Mouse (Mus musculus) G1E (cell line): Measurements from ENCODE around the gene Pde10a. TPM values are rescaled to one million over a fixed set of nuclear protein-coding genes. Genes with fewer than 3 reads are reported as not detected.

Experiments used
- ATAC-seq: 2 replicates; pipeline ENCODE4 v1.8.0; 2016; ENCODE audit warnings: mild to moderate bottlenecking; ENCODE audit not compliant: insufficient number of reproducible peaks, poor library complexity, low FRiP score, severe bottlenecking; ENCODE audit errors: extremely low read depth
- DNase-seq: peaks from one replicate; pipeline ENCODE4 v3.0.0; 2012; ENCODE audit warnings: low spot score
- H3K27me3 ChIP-seq: 2 replicates; pipeline ENCODE4 v1.6.1; 2012; ENCODE audit warnings: mild to moderate bottlenecking, low read length, inconsistent platforms; ENCODE audit not compliant: insufficient read depth
- H3K36me3 ChIP-seq: replicated peaks from 2 replicates; pipeline ENCODE3; 2012; ENCODE audit warnings: mild to moderate bottlenecking, inconsistent platforms
- H3K4me1 ChIP-seq: 2 replicates; pipeline ENCODE4 v1.6.1; 2012; ENCODE audit warnings: low read depth, low read length, inconsistent platforms, mixed read lengths; ENCODE audit not compliant: insufficient read depth
- H3K4me3 ChIP-seq: 2 replicates; pipeline ENCODE4 v1.5.1; 2012; ENCODE audit warnings: low read depth, mild to moderate bottlenecking, inconsistent platforms, low read length, moderate library complexity, mixed read lengths
- H3K9me3 ChIP-seq: replicated peaks from 2 replicates; pipeline ENCODE4 v1.6.1; 2012; ENCODE audit warnings: inconsistent platforms
- CTCF ChIP-seq: IDR thresholded peaks from 2 replicates; pipeline ENCODE4 v1.5.1; 2012; ENCODE audit warnings: low read depth, low read length, inconsistent platforms, mixed read lengths
- GATA1 ChIP-seq: IDR thresholded peaks from 2 replicates; pipeline ENCODE4 v1.6.1; 2012; ENCODE audit warnings: borderline replicate concordance, low read length, inconsistent platforms, mixed read lengths
- GATA2 ChIP-seq: IDR thresholded peaks from 2 replicates; pipeline ENCODE4 v1.6.1; 2012; ENCODE audit warnings: low read depth, low read length, inconsistent platforms, borderline replicate concordance
- POLR2AphosphoS5 ChIP-seq: IDR thresholded peaks from 2 replicates; pipeline ENCODE4 v1.6.1; 2012; ENCODE audit warnings: low read depth, low read length, inconsistent platforms; ENCODE audit not compliant: insufficient replicate concordance
- TAL1 ChIP-seq: conservative IDR thresholded peaks from 2 replicates; pipeline ENCODE4 v1.6.1; 2012; ENCODE audit warnings: low read depth, low read length, inconsistent platforms, mixed read lengths
- polyA plus RNA-seq: library from polyadenylated mRNA; stranded (reverse); fragments of >175 nt; gene quantifications from 2 replicates; pipeline ENCODE4 v1.2.3, GENCODE M21; 2012
- total RNA-seq, 2 experiments: library from RNA; stranded (forward) in 1 of 2; stranded (reverse) in 1 of 2; fragments of 200-1000 nt in 1 of 2; fragments of >200 nt in 1 of 2; fragmentation: Nextera tagmentation in 1 of 2; gene quantifications; 2 replicates each; pipeline ENCODE4 v1.2.3; 2014 to 2017

Gene Pde10a
- total and polyA plus RNA-seq, 3 experiments = 0.27 to 0.83 TPM; not detected in 1

GRCm38 (mm10) chr17:8838252-8838651 is 313.1 kb downstream of the Pde10a start:
- Histone ChIP-seq H3K4me1 (no peaks in the 10 kb centered on the region), H3K36me3 (no peaks in the 10 kb centered on the region), H3K27me3 (0 out of 2 replicates have a peak, but pooled peaks cover 2% of the 10 kb centered on the region), H3K9me3 (peaks cover 20% of the 10 kb centered on the region), H3K4me3 (no peak overlapping the region)
- ATAC-seq = no peak
- TF ChIP-seq POLR2AphosphoS5 (no peak), GATA1 (no peak), TAL1 (no peak), CTCF (no peak), GATA2 (no peak)
- no peak for DNase-seq

- peaks cover 20% of the 10 kb centered on the region for H3K9me3 ChIP-seq
- ATAC-seq = no peak
- no peak overlapping the region for H3K4me3 ChIP-seq
- DNase-seq = no peak
- H3K27me3 ChIP-seq = no peaks in the 10 kb centered on the region
- H3K36me3 ChIP-seq = no peaks in the 10 kb centered on the region
- TF ChIP-seq GATA2 (no peak), TAL1 (no peak), POLR2AphosphoS5 (no peak), CTCF (no peak), GATA1 (no peak)
- no peaks in the 10 kb centered on the region for H3K4me1 ChIP-seq
Observed at GRCm38 (mm10) chr17:8839237-8840011, 314.3 kb downstream of the Pde10a start.

GRCm38 (mm10) chr17:8841094-8841493 is 315.9 kb downstream of the Pde10a start:
- DNase-seq = no peak
- ATAC-seq = no peak
- Histone ChIP-seq H3K36me3 (no peaks in the 10 kb centered on the region), H3K27me3 (no peaks in the 10 kb centered on the region), H3K4me1 (no peaks in the 10 kb centered on the region), H3K4me3 (no peak overlapping the region), H3K9me3 (peaks cover 19% of the 10 kb centered on the region)
- TF ChIP-seq TAL1 = no peak
- TF ChIP-seq POLR2AphosphoS5 = no peak
- TF ChIP-seq GATA1 = no peak
- no peak for TF ChIP-seq GATA2
- TF ChIP-seq CTCF = no peak

GRCm38 (mm10) chr17:8841897-8842540 is 316.8 kb downstream of the Pde10a start:
- DNase-seq (no peak), ATAC-seq (no peak)
- TF ChIP-seq TAL1 (no peak), POLR2AphosphoS5 (no peak), GATA2 (no peak), CTCF (no peak), GATA1 (no peak)
- no peak overlapping the region for H3K4me3 ChIP-seq
- H3K36me3 ChIP-seq = no peaks in the 10 kb centered on the region
- H3K27me3 ChIP-seq = no peaks in the 10 kb centered on the region
- H3K4me1 ChIP-seq = no peaks in the 10 kb centered on the region
- H3K9me3 ChIP-seq = peaks cover 12% of the 10 kb centered on the region

- Histone ChIP-seq H3K9me3 (peaks cover 12% of the 10 kb centered on the region), H3K4me1 (no peaks in the 10 kb centered on the region), H3K4me3 (no peak overlapping the region), H3K27me3 (no peaks in the 10 kb centered on the region), H3K36me3 (no peaks in the 10 kb centered on the region)
- ATAC-seq (no peak), DNase-seq (no peak)
- TF ChIP-seq TAL1 (no peak), GATA1 (no peak), POLR2AphosphoS5 (no peak), CTCF (no peak), GATA2 (no peak)
Observed at GRCm38 (mm10) chr17:8842662-8843061, 317.5 kb downstream of the Pde10a start.

GRCm38 (mm10) chr17:8843941-8844340 is 318.8 kb downstream of the Pde10a start:
- TF ChIP-seq GATA2 = no peak
- no peak for TF ChIP-seq GATA1
- no peak for TF ChIP-seq POLR2AphosphoS5
- TF ChIP-seq CTCF = no peak
- TF ChIP-seq TAL1 = no peak
- ATAC-seq (no peak), DNase-seq (no peak)
- H3K4me3 ChIP-seq = no peak overlapping the region
- no peaks in the 10 kb centered on the region for H3K27me3 ChIP-seq
- no peaks in the 10 kb centered on the region for H3K36me3 ChIP-seq
- no peaks in the 10 kb centered on the region for H3K4me1 ChIP-seq
- peaks cover 12% of the 10 kb centered on the region for H3K9me3 ChIP-seq

- no peak overlapping the region for H3K4me3 ChIP-seq
- ATAC-seq (no peak), DNase-seq (no peak)
Observed at GRCm38 (mm10) chr17:8846506-8846905, 321.3 kb downstream of the Pde10a start.

More at GRCm38 (mm10) chr17:8846506-8846905, 321.3 kb downstream of the Pde10a start:
- no peak for TF ChIP-seq CTCF
- no peak for TF ChIP-seq GATA2
- TF ChIP-seq GATA1 = no peak
- TF ChIP-seq TAL1 = no peak
- no peak for TF ChIP-seq POLR2AphosphoS5
- Histone ChIP-seq H3K9me3 (peaks cover 15% of the 10 kb centered on the region), H3K4me1 (no peaks in the 10 kb centered on the region), H3K27me3 (no peaks in the 10 kb centered on the region), H3K36me3 (no peaks in the 10 kb centered on the region)
